Mouse (Mus musculus) heart, adult 2 months (tissue): ENCODE measurements around the gene Acp7.

ENCODE experiments used
- CTCF ChIP-seq: fragments of 200-600 bp; IDR thresholded peaks from 2 replicates; pipeline ENCODE4 v1.8.1; 2022; ENCODE audit warnings: antibody characterized with exemption, mild to moderate bottlenecking, moderate library complexity
- EP300 ChIP-seq: fragments of 200-500 bp; IDR thresholded peaks from 2 replicates; pipeline ENCODE4 v1.6.1; 2011; ENCODE audit warnings: low read depth, low read length, control low read depth; ENCODE audit not compliant: insufficient read depth

- TF ChIP-seq CTCF: no peak
- no peak for TF ChIP-seq EP300
Measured at GRCm38 (mm10) chr7:28647016-28647415, 15.9 kb upstream of the Acp7 start.
